Mouse (Mus musculus) lung, adult 10 weeks (tissue): Measurements from ENCODE around the gene Gm10318. TPM values are rescaled to one million over a fixed set of nuclear protein-coding genes. Genes with fewer than 3 reads are reported as not detected.

Experiments used
- polyA plus RNA-seq: library from polyadenylated mRNA; stranded (reverse); fragments of 350-450 nt; fragmentation: Illumina TruSeq; extraction: RNeasy Lipid Tissue Mini Kit (QIAGEN cat#74804); gene quantifications from one replicate; pipeline ENCODE4 v1.2.3, GENCODE M21; 2014; ENCODE audit warnings: low read depth, low replicate concordance; ENCODE audit not compliant: insufficient read depth

Gene Gm10318
- polyA plus RNA-seq, result not detected

GRCm38 (mm10) chr10:77852559-77852958, at the start of gene Gm10318:
Gm10318 (plus strand) TSS chr10:77852859.

GRCm38 (mm10) chr10:77811743-77812142, 40.9 kb upstream of the Gm10318 start, which contains the start of gene Gm9507:
Gm9507 (minus strand) TSS chr10:77811843.

GRCm38 (mm10) chr10:77814382-77814781, 38.3 kb upstream of the Gm10318 start, which contains the start of gene Gm2696:
Gm2696 (plus strand) TSS chr10:77814682.

GRCm38 (mm10) chr10:77826951-77827350, 25.7 kb upstream of the Gm10318 start, which contains the start of gene Krtap10-4:
Krtap10-4 (minus strand) TSS chr10:77827095.

GRCm38 (mm10) chr10:77835647-77836046, 17.0 kb upstream of the Gm10318 start, which contains the start of gene Krtap10-10:
Krtap10-10 (plus strand) TSS chr10:77835947.

GRCm38 (mm10) chr10:77846503-77846902, 6.2 kb upstream of the Gm10318 start, which contains the start of gene Gm36176:
Gm36176 (plus strand) TSS chr10:77846803.

GRCm38 (mm10) chr10:77861675-77862074, 9.0 kb downstream of the Gm10318 start, which contains the start of gene Gm3285:
Gm3285 (plus strand) TSS chr10:77861975.

GRCm38 (mm10) chr10:77902211-77902893, 49.7 kb downstream of the Gm10318 start, which contains the start of gene Lrrc3:
Lrrc3 (minus strand) TSS chr10:77902536.

Other genes with a start within 250 kb of the Gm10318 start
- gene Sumo3, start 246.8 kb upstream of the Gm10318 start, polyA plus RNA-seq, result 119 TPM
- 1.5 TPM for gene Gm49325, start 246.7 kb upstream of the Gm10318 start, polyA plus RNA-seq
- 44.6 TPM for gene Ube2g2, start 230.6 kb upstream of the Gm10318 start, polyA plus RNA-seq
- gene Tspear, start 166.3 kb upstream of the Gm10318 start, polyA plus RNA-seq, result not detected
- not detected for gene Gm19402, start 162.1 kb upstream of the Gm10318 start, polyA plus RNA-seq
- gene Gm9508, start 155.6 kb upstream of the Gm10318 start, polyA plus RNA-seq, result not detected
- gene Gm10272, start 146.2 kb upstream of the Gm10318 start, polyA plus RNA-seq, result not detected
- not detected for gene Gm10024, start 141.4 kb upstream of the Gm10318 start, polyA plus RNA-seq
- gene Gm10142, start 137.1 kb upstream of the Gm10318 start, polyA plus RNA-seq, result not detected
- not detected for gene Krtap12-1, start 132.3 kb upstream of the Gm10318 start, polyA plus RNA-seq
- not detected for gene Gm10100, start 126.4 kb upstream of the Gm10318 start, polyA plus RNA-seq
- not detected for gene Gm18596, start 110.2 kb upstream of the Gm10318 start, polyA plus RNA-seq
- not detected for gene Gm9736, start 101.5 kb upstream of the Gm10318 start, polyA plus RNA-seq
- gene Gm3233, start 93.2 kb upstream of the Gm10318 start, polyA plus RNA-seq, result not detected
- not detected for gene Gm3238, start 81.5 kb upstream of the Gm10318 start, polyA plus RNA-seq
- gene Gm7138, start 75.9 kb upstream of the Gm10318 start, polyA plus RNA-seq, result not detected
- not detected for gene Gm3250, start 70.3 kb upstream of the Gm10318 start, polyA plus RNA-seq
- gene Gm7137, start 64.7 kb upstream of the Gm10318 start, polyA plus RNA-seq, result not detected
- not detected for gene Gm9639, start 57.8 kb upstream of the Gm10318 start, polyA plus RNA-seq
- not detected for gene Gm19668, start 53.7 kb upstream of the Gm10318 start, polyA plus RNA-seq
- gene Gm9507, start 41.0 kb upstream of the Gm10318 start, polyA plus RNA-seq, result not detected
- not detected for gene Gm2696, start 38.2 kb upstream of the Gm10318 start, polyA plus RNA-seq
- not detected for gene Krtap10-4, start 25.8 kb upstream of the Gm10318 start, polyA plus RNA-seq
- gene Krtap10-10, start 16.9 kb upstream of the Gm10318 start, polyA plus RNA-seq, result not detected
- gene Gm36176, start 6.1 kb upstream of the Gm10318 start, polyA plus RNA-seq, result not detected
- not detected for gene Gm3285, start 9.1 kb downstream of the Gm10318 start, polyA plus RNA-seq
- 0.40 TPM for gene Lrrc3, start 49.7 kb downstream of the Gm10318 start, polyA plus RNA-seq
- 0.96 TPM for gene Trpm2, start 117.7 kb downstream of the Gm10318 start, polyA plus RNA-seq
- gene 1810043G02Rik, start 125.7 kb downstream of the Gm10318 start, polyA plus RNA-seq, result 9.4 TPM
- 21.7 TPM for gene Pfkl, start 157.2 kb downstream of the Gm10318 start, polyA plus RNA-seq
- gene Dnmt3l, start 189.1 kb downstream of the Gm10318 start, polyA plus RNA-seq, result 0.54 TPM
- gene Aire, start 190.8 kb downstream of the Gm10318 start, polyA plus RNA-seq, result not detected
- 11.7 TPM for gene Icosl, start 216.4 kb downstream of the Gm10318 start, polyA plus RNA-seq